Mouse (Mus musculus) G1E-ER4 (cell line): ENCODE measurements around the gene Vgll4. TPM values are rescaled to one million over a fixed set of nuclear protein-coding genes. Genes with fewer than 3 reads are reported as not detected.

Source experiments
- GATA1 ChIP-seq: IDR thresholded peaks from one replicate; pipeline ENCODE4 v1.8.0; 2012; ENCODE audit warnings: low read length, inconsistent platforms
- polyA plus RNA-seq: library from polyadenylated mRNA; stranded (reverse); fragments of >175 nt; gene quantifications from 2 replicates; pipeline ENCODE4 v1.2.3, GENCODE M21; 2012

The Vgll4 gene
- polyA plus RNA-seq, 1 experiment = 28.2 TPM

- TF ChIP-seq GATA1 = no peak
These were observed 18.3 kb upstream of the Vgll4 start for GRCm38 (mm10) chr6:114987966-114988618.

- no peak for TF ChIP-seq GATA1
These were observed 12.9 kb upstream of the Vgll4 start for GRCm38 (mm10) chr6:114982671-114983070.

DNA sequence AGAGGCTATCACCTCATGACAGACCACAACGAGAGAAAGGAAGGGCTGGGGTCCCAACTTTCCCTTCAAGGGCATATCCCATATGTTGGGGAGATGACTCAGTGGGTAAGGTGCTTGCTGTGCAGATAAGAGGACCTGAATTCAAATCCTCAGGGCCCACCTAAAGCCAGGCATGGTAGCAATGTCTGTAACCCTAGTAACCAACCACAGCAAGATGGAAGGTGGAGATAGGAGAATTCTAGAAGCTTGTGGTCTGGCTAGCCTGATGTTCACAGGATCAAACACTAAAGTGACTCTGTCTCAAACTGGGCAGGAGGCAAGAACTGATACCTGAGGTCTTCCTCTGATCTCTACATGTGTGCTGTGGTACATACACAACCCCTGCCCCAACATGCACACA lies 9.9 kb upstream of the Vgll4 start:
- TF ChIP-seq GATA1 = no peak

- no peak for TF ChIP-seq GATA1
These were observed 7.2 kb upstream of the Vgll4 start for GRCm38 (mm10) chr6:114976915-114977419.

GRCm38 (mm10) chr6:114974331-114974730 lies 4.5 kb upstream of the Vgll4 start:
- no peak for TF ChIP-seq GATA1

DNA sequence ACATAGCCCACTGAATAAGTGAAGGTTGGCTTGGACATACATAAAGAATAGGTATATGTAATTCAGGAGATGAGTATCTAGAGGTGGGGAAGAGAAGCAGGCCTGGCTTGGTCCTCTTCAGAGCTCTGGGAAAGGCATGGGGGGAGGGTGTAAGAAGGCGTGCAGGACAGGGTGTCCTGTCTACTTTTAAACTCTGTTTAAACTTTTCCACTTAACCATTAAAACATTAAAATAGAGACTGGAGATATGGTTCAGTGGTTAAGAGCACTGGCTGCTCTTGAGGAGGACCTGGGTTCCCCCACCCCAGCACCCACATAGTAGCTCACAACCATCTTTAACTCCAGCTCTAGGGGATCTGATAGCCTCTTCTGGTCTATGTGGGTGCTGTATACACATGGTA lies 3.2 kb upstream of the Vgll4 start:
- no peak for TF ChIP-seq GATA1

GRCm38 (mm10) chr6:114970895-114971294 lies 1.1 kb upstream of the Vgll4 start:
- no peak for TF ChIP-seq GATA1

DNA sequence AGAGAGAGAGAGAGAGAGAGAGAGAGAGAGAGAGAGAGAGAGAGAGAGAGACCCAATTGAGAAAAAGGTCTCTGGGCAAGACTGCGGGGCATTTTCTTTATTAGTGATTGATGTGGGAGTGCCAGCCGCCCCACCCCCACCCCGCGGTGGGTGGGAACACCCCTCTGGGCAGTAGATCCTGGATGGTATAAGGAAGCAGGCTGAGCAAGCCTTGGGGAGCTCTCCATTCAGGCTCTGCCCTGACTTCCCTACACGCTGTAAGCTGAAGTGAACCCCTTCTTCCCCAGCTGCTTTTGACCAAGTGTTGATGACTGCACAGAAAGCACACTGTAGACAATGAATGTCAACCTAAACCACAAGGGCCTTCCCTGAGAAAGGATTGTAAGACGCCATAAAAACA lies 592 bp upstream of the Vgll4 start:
- no peak for TF ChIP-seq GATA1

GRCm38 (mm10) chr6:114968361-114969212 lies 1.2 kb downstream of the Vgll4 start:
- no peak for TF ChIP-seq GATA1

DNA sequence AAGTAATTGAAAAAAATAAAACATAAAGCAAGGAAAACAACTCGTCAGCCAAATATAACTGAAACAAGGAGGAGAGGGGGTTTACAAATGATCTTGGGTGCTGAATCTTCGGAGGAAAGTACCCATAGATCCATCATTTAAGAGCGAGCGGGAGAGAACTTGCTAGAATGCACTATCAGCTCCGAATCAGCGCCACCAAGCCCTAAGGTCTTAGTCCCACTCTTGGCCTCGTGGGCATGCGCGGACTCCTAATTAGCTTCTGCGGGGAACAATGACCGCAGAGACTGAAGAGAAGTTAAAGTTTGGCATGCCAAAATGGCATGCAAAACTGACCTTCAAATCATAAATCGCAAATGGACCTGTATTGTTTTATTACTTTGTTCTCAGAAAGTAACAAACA lies 2.2 kb downstream of the Vgll4 start:
- TF ChIP-seq GATA1 = no peak

DNA sequence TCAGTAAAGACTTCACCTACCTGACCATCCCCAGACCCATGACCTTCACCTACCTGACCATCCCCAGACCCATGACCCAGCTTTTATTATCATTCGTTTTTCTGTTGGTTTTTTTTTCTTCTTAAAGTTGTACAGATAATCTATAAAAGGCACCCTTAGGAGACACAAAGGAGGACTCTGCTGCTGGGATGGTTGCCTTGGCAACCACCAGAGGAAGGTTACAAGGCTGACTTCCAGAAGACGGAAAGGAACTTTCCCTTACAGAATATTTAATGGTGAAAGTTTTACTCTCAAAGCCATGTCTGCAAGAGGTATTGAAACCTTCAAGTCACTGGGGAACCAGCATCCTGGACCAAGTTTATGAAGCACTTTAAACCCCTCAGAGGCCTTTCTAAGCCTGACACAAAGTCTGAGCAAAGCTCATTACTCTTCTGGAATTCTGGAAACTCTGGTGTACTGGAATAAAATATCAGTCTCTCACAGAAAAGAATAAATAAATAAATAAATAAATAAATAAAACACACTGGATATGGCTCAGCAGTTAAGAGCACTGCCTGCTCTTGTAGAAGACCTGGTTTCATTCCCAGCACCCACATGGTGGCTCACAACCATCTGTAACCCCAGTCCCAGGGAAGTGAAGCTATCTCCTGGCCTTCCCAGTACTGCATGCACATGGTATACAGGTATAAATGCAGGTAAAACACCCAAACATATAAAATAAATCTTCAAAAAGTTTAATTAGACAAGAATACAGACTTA lies 3.2 kb downstream of the Vgll4 start:
- no peak for TF ChIP-seq GATA1

- TF ChIP-seq GATA1 = no peak
These were observed 4.0 kb downstream of the Vgll4 start for GRCm38 (mm10) chr6:114965802-114966201.

DNA sequence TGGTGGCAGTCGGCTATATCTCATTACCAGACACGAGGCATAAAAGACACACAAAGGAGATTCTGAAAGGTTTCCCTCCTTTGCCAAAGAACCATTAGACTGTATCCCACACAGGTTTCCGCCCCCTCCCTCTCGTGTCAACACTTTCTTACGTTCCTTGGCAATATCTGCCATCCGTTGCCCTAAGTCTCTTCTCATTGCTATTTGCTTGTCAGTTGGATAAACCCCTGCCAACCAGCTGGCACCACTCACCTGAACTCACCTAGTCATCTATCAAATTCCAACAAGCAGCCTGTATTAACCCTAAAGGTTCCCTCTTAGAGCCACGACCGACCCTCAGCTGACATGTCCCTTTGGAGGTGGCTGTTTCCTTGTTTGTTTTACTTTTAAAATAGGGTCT lies 4.4 kb downstream of the Vgll4 start:
- no peak for TF ChIP-seq GATA1

DNA sequence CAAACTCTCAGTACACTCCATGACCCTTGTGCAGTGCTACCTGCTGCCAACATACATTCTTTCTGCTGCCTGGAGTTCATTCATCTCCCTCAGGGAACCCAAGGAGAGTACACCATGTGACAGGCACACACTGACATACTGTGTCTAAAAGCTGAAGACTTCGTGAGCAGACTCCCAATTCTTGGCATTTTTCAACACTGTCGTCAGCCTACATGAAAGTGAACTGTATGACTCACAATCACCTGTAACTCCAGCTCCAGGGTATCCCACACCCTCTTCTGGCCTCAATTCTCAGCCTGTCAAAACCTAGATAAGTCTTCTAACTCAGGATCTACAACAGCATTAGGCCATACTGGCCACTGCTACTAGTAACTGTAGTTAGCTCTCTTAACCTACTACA lies 5.6 kb downstream of the Vgll4 start:
- TF ChIP-seq GATA1 = no peak

GRCm38 (mm10) chr6:114963636-114964035 lies 6.2 kb downstream of the Vgll4 start:
- TF ChIP-seq GATA1 = no peak
